Mouse (Mus musculus): Measurements from ENCODE around the gene Lims1. TPM values are rescaled to one million over a fixed set of nuclear protein-coding genes. Genes with fewer than 3 reads are reported as not detected.

Lims1 gene
- total RNA-seq, 2 experiments from 2014 or later: 48.8 to 62.8 TPM

DNA sequence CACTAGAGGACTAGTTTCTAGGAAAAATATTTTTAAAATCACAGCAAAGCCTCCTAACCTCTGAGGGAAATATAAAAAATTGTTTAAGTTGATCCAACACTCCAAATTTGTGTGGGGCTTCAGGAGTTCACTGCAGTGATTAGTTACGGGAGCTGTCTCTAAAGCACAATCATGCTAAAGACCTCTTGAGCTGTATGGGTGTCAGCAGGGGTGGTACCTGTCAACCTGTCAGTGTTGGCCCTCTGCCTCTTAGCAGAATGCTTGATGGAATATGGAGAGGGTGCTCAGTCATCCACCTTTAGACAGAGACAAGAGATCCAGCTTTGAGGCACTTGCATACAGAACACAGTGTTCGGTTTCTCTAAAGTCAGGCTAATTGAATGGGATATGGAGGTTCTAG is 60.5 kb downstream of the Lims1 start:
- DNase-seq: no peak

DNA sequence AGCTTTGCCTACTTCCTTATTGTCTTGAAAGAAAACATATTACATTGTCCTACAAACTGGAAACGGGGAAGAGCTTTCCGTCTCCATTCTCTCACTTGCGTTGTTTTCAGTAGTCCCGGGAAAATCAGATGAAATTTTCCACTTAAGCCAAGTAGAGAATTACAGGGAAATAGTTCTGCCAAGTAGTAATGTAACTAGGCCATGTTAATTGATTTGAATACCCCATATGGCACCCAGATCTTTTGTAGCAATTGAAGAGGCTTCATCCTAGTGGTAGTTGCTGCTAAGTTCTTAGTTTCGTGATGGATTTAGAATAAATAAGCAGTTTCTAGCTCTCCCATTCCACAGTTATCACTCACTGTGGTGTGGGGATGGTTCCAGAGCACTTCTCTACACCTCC is 62.4 kb downstream of the Lims1 start:
- DNase-seq: no peak

DNA sequence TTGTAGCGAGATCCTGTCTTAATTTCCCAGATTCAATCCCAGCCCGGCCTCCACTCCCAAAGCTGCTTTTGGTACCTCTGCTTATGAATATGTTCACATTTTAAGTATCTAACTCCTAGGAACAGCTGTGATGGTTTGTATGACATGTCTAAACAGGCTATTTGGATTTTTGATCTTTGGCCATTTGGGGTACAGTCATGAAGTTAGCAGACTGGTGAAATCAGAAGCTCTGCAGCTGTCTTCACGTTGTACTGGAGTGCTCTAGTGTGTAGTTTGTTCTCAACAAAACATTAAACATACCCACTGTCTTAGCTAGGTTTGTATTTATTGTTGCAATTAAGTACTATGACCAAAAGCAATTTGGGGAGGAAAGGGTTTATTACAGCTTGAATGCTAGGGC is 63.7 kb downstream of the Lims1 start:
- no peak for DNase-seq

DNA sequence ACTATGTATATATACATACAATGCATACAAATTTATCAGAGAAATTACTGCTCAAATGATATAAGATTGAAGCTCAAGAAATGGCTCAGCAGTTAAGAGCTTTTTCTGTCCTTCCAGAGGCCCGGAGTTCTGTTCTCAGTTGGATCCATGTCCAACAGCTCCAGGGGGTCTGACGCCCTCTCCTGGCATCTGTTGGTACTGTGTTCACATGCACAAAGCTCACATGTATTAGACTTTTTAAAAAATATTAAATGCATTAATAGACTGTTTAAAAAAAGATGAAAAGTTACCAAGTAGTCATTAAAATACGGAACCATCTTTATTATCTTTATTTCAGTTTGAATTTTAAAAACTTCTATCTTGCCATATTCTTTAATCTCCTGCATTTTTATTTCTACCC is 65.4 kb downstream of the Lims1 start:
- no peak for DNase-seq

DNA sequence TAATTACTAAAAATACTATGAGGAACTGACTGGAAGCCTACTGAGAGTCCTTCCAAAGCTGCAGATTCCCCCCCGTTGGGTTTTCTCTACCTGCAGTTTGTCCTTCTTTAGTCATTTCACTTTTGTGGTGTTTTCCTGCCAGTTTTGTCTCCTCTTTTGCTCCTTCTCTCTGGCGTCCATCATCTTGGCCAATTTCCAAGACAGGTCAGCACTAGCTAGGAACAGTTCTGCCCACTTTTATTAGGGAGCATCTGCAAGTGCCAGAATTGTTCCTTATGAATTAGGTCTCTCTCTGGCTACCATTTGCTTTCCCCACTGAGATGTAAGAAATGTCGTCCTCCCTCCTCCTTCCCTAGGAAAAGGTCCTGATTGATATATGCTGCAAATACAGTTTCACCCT is 65.9 kb downstream of the Lims1 start:
- DNase-seq: no peak

DNA sequence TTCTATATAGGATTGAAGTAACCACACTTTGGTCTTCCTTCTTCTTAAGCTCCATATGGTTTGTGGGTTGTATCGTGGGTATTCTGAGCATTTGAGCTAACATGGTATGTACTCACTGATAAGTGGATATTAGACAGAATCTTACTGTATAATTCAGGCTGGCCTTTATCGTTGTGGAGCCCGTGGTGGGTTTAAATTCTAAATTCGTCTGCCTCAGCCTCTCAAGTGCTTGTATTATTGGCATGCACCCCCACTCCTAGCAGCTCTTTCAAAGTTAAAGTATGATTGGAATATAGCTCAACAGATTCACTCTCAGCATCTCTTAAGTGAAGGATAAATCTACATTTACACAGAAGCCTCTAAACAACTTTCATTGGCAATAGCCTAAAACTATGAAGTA is 69.2 kb downstream of the Lims1 start:
- DNase-seq: no peak

DNA sequence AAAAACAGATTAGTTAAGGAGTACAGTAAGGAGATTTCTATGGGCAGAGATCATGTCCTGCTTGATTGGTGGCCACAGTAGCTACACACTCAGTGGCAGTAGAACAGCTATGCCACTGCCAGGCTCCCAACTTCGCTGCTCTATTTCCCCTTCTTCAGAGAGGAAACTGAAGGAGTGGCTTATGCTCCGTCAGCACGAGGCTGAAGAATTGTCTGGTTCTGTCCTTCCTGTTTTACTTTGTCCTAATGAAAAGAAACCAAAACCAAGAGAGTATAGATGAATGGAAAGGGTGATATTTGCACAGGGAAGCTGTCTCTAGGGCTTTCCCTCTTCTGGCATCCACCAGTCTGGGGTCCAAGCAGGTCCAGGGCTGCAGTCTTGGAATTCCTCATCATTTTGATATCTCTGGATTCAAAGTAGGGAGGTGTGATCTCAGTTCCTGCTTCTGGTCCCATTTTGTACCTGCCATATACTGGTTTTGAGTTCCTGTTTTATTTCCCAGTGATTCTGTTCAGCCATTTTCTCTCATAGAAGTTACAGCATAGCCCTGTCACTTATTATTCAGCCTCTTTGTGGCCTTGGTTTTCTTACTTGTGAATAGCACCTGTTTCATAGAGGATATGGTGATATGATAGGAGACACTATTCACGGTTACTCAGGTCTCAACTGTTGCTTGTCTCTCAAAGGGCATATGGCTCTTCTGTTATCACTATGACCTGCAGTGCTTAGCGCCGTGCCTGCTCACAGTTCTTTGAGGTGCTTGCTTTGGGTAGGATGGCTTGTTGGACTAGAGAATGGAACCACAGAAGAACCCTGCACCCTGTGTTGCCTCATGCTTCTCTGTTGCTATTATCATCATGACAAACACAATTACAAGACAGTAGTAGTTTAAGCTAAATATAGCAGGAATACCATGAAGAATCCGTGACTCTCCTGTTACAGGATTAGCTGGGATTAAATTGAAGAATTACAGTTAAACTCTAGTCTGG is 70.1 kb downstream of the Lims1 start:
- peak in 1 of 2 experiments; percentile 11 for DNase-seq

DNA sequence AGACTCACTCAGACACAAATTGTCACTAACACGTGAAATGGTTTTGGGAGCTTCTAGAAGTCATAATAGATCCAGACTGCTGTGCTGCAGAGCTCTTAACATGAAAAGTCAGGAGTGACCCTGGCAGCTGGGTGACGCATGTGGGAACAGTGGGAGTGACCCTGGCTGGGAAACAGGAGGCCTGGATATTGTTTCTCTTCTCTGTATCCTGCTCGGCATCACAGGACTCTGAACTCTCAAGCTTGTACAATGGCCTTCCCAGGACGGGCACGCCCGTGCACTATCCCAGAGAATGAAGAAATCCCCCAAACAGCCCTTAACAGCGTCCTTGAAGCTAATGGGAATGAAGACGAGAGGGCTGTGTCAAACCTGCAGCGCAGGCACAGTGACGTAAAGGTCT is 70.9 kb downstream of the Lims1 start:
- DNase-seq: peak; percentile 85 to 89

DNA sequence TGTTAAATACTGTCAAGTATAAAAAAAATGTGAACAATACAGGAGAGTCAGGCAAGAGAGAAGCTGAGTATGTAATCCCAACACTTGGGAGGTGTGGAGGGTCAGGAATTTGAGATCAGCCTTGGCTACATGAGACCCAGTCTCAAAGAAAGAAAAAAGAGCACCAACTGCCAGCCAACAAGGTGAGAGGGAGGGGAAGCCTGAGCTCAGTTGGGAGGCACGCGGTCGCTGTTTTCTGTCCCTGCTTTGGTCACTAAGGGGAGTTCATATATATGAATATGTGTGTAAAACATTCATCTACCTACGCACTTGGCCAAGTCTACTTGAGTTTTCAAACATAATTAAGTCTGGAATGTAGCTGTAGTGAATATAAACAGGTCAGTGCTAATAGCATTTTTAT is 72.0 kb downstream of the Lims1 start:
- DNase-seq: no peak

DNA sequence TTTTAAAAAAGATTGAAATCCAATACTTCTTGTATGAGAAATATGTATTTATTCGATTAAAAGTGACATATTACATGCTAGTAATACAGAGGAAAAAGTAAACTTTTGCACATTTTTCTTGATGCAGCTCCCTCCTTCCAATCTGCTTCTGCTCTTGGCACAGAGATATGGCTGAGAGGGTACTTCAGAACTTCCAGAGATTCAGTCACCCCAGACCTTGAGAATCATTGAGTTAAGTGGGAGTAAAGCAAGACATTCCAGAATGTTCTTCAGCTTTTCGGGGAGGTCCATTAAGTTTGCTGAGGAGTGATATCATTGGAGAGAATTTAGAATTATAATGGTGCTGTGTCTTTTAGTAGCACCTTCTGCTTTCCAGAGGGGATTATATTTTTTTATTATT is 72.5 kb downstream of the Lims1 start:
- no peak for DNase-seq

DNA sequence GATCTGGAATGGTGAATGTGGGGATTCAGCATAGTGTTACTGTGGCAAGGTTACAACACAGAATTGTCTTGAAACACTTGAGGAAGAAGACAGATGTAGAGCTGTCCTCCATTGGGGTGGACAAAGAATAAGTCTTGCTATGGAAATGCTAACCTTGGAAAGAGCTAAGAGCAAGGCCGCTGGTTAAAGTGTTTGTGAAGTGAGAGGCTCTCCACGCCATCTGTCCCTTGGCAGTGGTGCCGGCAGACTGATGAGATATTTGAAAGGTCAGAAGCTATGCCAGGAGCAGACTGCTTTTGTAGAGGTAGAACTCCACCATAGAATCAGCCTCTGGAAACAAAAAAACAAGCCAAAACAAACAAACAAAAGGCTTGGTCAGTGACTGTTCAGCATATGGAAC is 73.3 kb downstream of the Lims1 start:
- DNase-seq: peak; percentile 41 to 70

DNA sequence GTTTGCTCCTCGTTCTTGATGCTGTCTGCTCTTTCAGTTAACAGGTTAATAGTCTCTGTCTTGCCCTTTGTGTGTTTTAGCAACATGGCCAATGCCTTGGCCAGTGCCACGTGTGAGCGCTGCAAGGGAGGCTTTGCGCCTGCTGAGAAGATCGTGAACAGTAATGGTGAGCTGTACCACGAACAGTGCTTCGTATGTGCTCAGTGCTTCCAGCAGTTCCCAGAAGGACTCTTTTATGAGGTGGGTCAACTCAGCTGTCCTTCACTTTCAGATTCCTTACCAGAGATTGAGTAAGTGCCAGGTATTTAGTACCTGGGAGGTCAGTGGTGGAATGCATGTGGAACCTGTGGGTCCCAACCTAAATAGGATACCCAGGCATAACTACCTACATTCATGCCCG is 75.7 kb downstream of the Lims1 start:
- no peak for DNase-seq

DNA sequence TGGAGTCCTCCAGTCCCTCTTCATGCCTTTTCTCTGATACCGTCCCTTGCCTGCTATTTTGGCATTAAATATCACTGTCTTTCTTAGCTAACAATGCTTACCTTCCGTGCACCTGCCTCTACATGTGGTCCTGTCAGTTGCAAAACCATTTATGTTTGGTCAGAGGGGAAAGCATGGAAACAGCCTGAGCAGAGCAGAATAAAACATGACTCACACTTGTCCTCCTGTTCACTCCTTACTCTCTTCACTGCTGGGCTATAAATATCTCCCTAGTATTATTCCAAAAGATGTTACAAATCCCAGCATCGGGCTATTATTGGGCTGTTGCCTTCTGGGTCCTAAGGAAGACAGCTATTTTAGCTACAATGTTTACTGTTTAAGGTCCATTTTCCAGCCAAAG is 78.6 kb downstream of the Lims1 start:
- no peak for DNase-seq

DNA sequence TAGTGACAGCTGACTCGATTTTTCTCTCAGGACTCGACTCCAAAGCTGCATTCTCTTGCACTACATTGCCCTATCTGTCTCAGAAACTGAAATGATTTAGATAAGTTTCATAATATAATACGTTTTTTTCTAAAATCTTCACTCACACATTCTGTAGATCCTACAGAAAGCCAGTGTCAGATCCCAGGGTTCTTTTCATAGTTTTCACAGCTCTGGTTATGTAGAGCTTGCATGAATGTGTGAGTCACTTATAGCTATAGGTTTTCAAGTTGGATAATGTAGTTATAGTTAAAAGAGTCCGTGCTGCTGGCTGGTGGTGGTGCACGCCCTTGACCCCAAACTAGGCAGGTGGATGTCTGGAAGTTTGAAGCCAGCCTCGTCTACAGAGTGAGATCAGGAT is 81.4 kb downstream of the Lims1 start:
- no peak for DNase-seq

DNA sequence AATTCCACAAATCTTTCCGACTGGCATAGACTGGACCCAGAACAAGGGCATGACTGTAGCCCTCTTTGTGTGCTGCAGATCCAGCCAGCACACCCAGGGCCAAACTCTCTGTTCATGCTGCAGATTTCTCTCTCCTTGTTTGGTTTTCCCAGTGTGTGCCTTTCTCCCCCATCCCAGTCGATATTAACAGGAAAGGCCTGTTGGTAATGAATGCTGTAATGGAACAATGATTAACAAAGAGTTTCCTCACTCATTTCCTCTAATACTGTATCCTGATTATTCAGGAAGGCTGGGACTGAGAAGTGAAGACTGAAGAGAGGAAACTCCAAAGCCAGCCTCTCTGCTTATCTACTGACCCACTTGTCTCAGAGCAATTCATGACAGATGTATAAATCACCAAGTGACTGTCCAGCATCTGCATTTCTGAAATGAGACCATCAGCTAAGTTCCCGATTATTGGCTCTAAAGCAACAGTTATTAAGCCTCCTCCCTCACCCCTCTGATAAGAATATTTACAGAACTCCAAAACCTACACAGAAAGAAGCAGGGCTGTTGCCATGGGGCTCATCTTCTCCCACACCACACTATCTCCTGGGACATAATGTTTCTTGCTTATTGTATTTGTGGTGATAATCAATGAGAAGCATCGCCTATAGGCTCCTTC is 82.2 kb downstream of the Lims1 start:
- DNase-seq: no peak

DNA sequence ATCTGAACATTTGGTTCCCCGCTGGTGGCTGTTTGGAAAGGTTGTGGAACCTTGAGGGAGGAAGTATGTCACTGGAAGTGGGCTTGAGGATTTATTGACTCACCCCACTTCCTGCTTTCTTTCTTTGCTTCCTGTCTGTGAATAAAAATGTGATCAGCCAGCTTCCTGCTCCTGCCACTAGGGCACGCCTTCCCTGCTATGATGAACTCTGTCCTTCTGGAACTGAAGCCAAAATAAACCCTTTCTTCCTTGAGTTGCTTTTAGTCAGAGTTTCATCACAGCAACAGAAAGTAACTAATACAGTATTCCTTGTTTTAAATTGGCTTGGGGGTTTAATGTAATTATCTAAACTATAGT is 82.7 kb downstream of the Lims1 start:
- peak; percentile 17 to 23 for DNase-seq

DNA sequence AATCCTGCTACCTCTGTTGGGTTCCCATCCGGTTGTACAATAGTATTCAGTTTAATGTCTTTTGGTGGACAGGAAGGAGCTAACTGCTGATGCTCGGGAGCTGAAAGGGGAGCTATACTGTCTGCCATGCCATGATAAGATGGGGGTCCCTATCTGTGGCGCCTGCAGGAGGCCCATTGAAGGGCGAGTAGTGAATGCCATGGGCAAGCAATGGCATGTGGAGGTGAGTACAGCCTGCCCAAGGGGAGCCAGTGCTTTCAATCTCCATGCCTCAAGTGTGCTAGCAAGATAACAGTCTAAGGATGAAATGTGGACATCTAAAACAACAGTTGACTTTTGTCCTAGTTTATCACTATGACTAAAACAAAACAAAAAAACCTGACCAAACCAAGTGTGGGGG is 89.1 kb downstream of the Lims1 start:
- DNase-seq: no peak

DNA sequence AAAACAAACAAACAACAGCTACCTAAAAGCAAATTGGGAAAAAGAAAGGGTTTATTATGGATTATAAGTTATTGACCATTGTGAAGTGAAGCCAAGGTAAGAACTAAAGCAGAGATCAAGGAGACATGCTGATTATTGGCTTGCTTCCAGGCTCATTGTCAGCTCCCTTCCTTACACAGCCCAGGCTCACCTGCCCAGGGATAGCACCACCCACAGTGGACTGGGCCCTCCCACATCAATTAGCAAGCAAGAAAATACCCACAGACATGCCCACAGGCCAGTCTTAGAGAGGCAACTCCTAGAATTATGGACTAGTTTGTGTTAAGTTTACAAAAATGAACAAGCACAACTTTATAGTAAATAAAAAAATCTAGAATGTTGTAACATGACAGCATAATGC is 89.6 kb downstream of the Lims1 start:
- DNase-seq: no peak

DNA sequence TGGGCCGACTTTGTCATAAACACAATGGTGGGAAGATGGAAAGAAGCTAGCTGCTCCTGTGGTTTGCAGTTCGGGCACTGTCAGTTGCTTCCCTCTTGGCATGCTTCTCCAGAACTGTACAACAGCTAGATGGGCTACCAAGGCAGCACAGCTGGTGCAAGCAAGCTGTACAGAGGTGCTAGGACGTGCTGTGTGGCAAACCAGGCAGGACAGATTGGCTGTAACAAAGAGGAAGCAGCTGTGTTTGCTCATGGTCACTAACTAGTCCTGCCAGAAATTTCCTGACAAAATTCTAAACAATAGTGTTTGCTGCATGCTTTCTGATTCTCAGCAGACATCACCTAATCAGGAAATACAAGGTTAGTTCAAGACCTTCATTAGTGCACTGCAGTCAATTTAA is 93.4 kb downstream of the Lims1 start:
- DNase-seq: no peak

DNA sequence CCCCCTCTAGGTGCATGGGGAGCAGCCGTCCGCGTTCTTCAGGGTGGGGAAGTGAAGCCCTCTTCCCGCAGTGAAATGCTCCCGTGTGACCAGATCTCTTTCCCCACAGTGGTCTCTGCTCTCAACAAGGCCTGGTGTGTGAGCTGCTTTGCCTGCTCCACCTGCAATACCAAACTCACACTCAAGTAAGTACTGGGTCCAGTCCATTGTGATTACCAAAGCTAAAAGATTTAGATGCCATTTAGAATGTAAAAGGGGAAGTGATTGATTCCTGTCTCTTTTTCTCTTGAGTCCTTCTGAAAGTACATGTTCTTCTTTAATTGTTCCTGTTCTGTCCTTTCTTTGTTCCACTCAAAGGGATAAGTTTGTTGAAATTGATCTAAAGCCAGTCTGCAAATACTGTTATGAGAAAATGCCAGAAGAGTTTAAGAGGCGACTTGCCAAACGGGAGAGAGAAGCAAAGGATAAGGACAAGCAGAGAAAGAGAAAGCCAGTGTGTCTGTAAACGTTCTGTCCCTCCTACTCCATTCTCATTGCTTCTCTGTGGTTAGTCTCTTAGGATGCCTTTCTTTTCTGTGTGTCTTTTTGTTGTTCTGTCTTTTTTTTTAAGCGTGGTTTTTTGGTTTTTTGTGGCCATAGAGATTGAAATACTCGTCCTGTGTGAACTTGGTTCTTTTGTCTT is 95.2 kb downstream of the Lims1 start:
- no peak for DNase-seq

DNA sequence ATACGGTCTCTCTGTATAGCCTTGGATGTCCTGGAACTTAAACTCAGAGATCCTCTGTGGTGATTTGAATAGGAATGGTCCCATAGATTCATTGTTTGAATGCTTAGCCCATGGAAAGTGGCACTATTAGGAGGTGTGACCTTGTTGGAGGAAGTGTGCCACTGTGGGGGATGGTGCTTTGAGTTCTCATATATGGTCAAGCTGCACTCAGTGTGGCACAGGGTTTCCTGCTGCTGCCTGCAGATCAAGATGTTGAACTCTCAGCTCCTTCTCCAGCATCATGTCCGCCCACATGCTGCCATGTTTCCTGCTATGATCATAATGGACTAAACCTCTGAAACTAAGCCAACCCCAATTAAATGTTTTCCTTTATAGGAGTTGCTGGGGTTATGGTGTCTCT is 104.7 kb downstream of the Lims1 start:
- DNase-seq: no peak

DNA sequence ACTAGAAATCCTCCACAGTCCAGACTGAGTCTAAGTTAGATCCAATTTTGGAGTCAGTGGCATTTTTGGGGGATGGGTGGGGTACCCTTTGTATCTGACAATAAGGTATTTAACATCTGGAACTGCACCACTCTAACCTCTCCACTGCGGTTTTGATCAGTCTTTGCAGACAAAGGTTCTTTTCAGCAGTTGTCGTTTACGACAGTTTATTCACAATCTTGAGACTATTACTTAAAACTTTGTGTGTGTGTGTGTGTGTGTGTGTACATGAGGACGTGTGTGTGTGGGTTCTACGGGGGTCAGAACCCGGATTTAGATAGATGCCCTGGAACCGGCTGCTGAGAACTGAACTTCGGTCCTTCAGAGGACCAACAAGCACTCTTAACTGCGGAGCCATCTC is 122.6 kb downstream of the Lims1 start:
- peak in 1 of 2 experiments; percentile 6 for DNase-seq
